Mouse (Mus musculus) C2C12 (cell line): Measurements from ENCODE around the gene Arhgap36. TPM values are rescaled to one million over a fixed set of nuclear protein-coding genes. Genes with fewer than 3 reads are reported as not detected.

ENCODE experiments used
- H3K27me3 ChIP-seq: one replicate; pipeline ENCODE4 v1.6.1; 2011; ENCODE audit not compliant: control insufficient read depth, insufficient read depth, insufficient read length
- H3K36me3 ChIP-seq: one replicate; pipeline ENCODE4 v1.6.1; 2011; ENCODE audit not compliant: control insufficient read depth, insufficient read depth
- H3K4me3 ChIP-seq: one replicate; pipeline ENCODE4 v1.5.1; 2011; ENCODE audit warnings: mild to moderate bottlenecking, control low read depth; ENCODE audit not compliant: poor library complexity, insufficient read depth, severe bottlenecking
- H3K79me2 ChIP-seq: one replicate; pipeline ENCODE4 v1.6.1; 2011; ENCODE audit not compliant: control insufficient read depth, insufficient read depth
- H3K79me3 ChIP-seq: one replicate; pipeline ENCODE4 v1.6.1; 2011; ENCODE audit warnings: low read depth, control low read depth
- H3ac ChIP-seq: one replicate; pipeline ENCODE3; 2011; ENCODE audit warnings: low read depth; ENCODE audit not compliant: control insufficient read depth, insufficient read length
- CEBPB ChIP-seq: IDR thresholded peaks from one replicate; pipeline ENCODE4 v1.6.1; 2011; ENCODE audit warnings: low read depth, mild to moderate bottlenecking, control low read depth, moderate library complexity
- CTCF ChIP-seq: IDR thresholded peaks from one replicate; pipeline ENCODE4 v1.5.1; 2011; ENCODE audit not compliant: control insufficient read depth, insufficient read depth, insufficient read length
- FOSL1 ChIP-seq: IDR thresholded peaks from one replicate; pipeline ENCODE4 v1.8.0; 2011; ENCODE audit warnings: mild to moderate bottlenecking, low read length; ENCODE audit not compliant: poor library complexity, insufficient read depth, severe bottlenecking
- MAX ChIP-seq: IDR thresholded peaks from one replicate; pipeline ENCODE4 v1.6.1; 2011; ENCODE audit warnings: mild to moderate bottlenecking, control low read depth
- MYOD1 ChIP-seq: IDR thresholded peaks from one replicate; pipeline ENCODE4 v1.6.1; 2011; ENCODE audit warnings: low read depth; ENCODE audit not compliant: control insufficient read depth, insufficient read length
- MYOG ChIP-seq: IDR thresholded peaks from one replicate; pipeline ENCODE4 v1.6.1; 2011; ENCODE audit not compliant: control insufficient read depth, insufficient read length; ENCODE audit errors: extremely low read depth
- USF1 ChIP-seq: IDR thresholded peaks from one replicate; pipeline ENCODE4 v1.6.1; 2011; ENCODE audit warnings: low read depth, mild to moderate bottlenecking, control low read depth, moderate library complexity
- long read RNA-seq, 2 experiments: library from polyadenylated mRNA; unstranded; transcript quantifications; one replicate each; pipeline ENCODE4 v2.0.0; 2019 to 2020
- polyA plus RNA-seq: library from polyadenylated mRNA; unstranded; fragments of >200 nt; fragmentation: generic; extraction: Trizol; gene quantifications from one replicate; pipeline ENCODE4 v1.2.1, GENCODE M21; 2012; ENCODE audit warnings: missing spikeins

Gene Arhgap36
- polyA plus RNA-seq: not detected
- long read RNA-seq, experiment 1: 0 reads
- long read RNA-seq, experiment 2: 0 reads

GRCm38 (mm10) chrX:49463442-49463970, at the start of gene Arhgap36:
TSS of gene Arhgap36 (plus strand) at chrX:49463945.
- TF ChIP-seq MYOG: no peak
- TF ChIP-seq USF1: no peak
- no peak for TF ChIP-seq CTCF
- no peak for TF ChIP-seq MAX
- H3ac ChIP-seq: no peak within 1 kb of the TSS
- H3K27me3 ChIP-seq: no peaks in the 10 kb centered on the region

GRCm38 (mm10) chrX:49457781-49458180, 6.0 kb upstream of the Arhgap36 start:
- H3K79me2 ChIP-seq: no peaks in the 10 kb centered on the region
- no peak overlapping the region for H3ac ChIP-seq
- no peak for TF ChIP-seq CEBPB
- TF ChIP-seq MYOG: no peak
- no peak for TF ChIP-seq MAX
- TF ChIP-seq MYOD1: no peak
- TF ChIP-seq USF1: no peak
- no peak for TF ChIP-seq CTCF
- no peak for TF ChIP-seq FOSL1
- no peaks in the 10 kb centered on the region for H3K36me3 ChIP-seq
- no peak overlapping the region for H3K4me3 ChIP-seq
- no peaks in the 10 kb centered on the region for H3K27me3 ChIP-seq
- H3K79me3 ChIP-seq: no peaks in the 10 kb centered on the region

More at GRCm38 (mm10) chrX:49463442-49463970, at the start of gene Arhgap36:
- Histone ChIP-seq H3K79me3 (no peaks in the 10 kb centered on the region), H3K79me2 (no peaks in the 10 kb centered on the region), H3K4me3 (no peak within 1 kb of the TSS), H3K36me3 (no peaks in the 10 kb centered on the region)

GRCm38 (mm10) chrX:49470287-49471054, 6.7 kb downstream of the Arhgap36 start:
- no peak for TF ChIP-seq CEBPB
- TF ChIP-seq FOSL1: no peak
- TF ChIP-seq MAX: no peak
- TF ChIP-seq MYOG: no peak
- TF ChIP-seq USF1: no peak
- TF ChIP-seq CTCF: no peak
- TF ChIP-seq MYOD1: no peak
- no peaks in the 10 kb centered on the region for H3K79me3 ChIP-seq
- H3K4me3 ChIP-seq: no peak overlapping the region
- H3ac ChIP-seq: no peak overlapping the region
- H3K79me2 ChIP-seq: no peaks in the 10 kb centered on the region
- no peaks in the 10 kb centered on the region for H3K36me3 ChIP-seq
- H3K27me3 ChIP-seq: no peaks in the 10 kb centered on the region

- no peak overlapping the region for H3K4me3 ChIP-seq
- no peaks in the 10 kb centered on the region for H3K27me3 ChIP-seq
- H3K79me2 ChIP-seq: no peaks in the 10 kb centered on the region
- no peaks in the 10 kb centered on the region for H3K79me3 ChIP-seq
- no peaks in the 10 kb centered on the region for H3K36me3 ChIP-seq
- TF ChIP-seq MAX (no peak), MYOG (no peak), MYOD1 (no peak), FOSL1 (no peak), CTCF (no peak), USF1 (no peak), CEBPB (no peak)
- no peak overlapping the region for H3ac ChIP-seq
Measured at GRCm38 (mm10) chrX:49479968-49480809, 16.4 kb downstream of the Arhgap36 start.

- H3K36me3 ChIP-seq: no peaks in the 10 kb centered on the region
- H3K27me3 ChIP-seq: no peaks in the 10 kb centered on the region
- no peaks in the 10 kb centered on the region for H3K79me3 ChIP-seq
- TF ChIP-seq CEBPB: no peak
- no peak for TF ChIP-seq FOSL1
- no peak for TF ChIP-seq MYOD1
- TF ChIP-seq MAX: no peak
- TF ChIP-seq CTCF: no peak
- no peak for TF ChIP-seq MYOG
- no peak for TF ChIP-seq USF1
- no peak overlapping the region for H3ac ChIP-seq
- H3K4me3 ChIP-seq: no peak overlapping the region
- no peaks in the 10 kb centered on the region for H3K79me2 ChIP-seq
Measured at GRCm38 (mm10) chrX:49480846-49481245, 17.1 kb downstream of the Arhgap36 start.
